Mouse (Mus musculus) thymus, adult 18-20 months (tissue): Measurements from ENCODE around the gene Lpin2.

Experiments
- DNase-seq, 2 experiments: peaks; one replicate each; pipeline ENCODE4 v3.0.0; 2022; ENCODE audit warnings: mixed read lengths in 2 of 2

Lpin2 gene

GRCm38 (mm10) chr17:71203998-71204808 lies 21.8 kb downstream of the Lpin2 start:
- no peak for DNase-seq

- no peak for DNase-seq
These were observed 22.4 kb downstream of the Lpin2 start for GRCm38 (mm10) chr17:71204809-71205091.

- no peak for DNase-seq
These were observed 24.0 kb downstream of the Lpin2 start for GRCm38 (mm10) chr17:71206136-71206893.

- no peak for DNase-seq
These were observed 24.9 kb downstream of the Lpin2 start for GRCm38 (mm10) chr17:71207268-71207667.

- no peak for DNase-seq
These were observed 26.0 kb downstream of the Lpin2 start for GRCm38 (mm10) chr17:71208376-71208775.

GRCm38 (mm10) chr17:71208921-71209320 lies 26.6 kb downstream of the Lpin2 start:
- DNase-seq, result no peak

GRCm38 (mm10) chr17:71209936-71210335 lies 27.6 kb downstream of the Lpin2 start:
- no peak for DNase-seq

GRCm38 (mm10) chr17:71211962-71212646 lies 29.7 kb downstream of the Lpin2 start:
- DNase-seq, result no peak

GRCm38 (mm10) chr17:71213666-71214065 lies 31.3 kb downstream of the Lpin2 start:
- no peak for DNase-seq

GRCm38 (mm10) chr17:71214514-71215240 lies 32.3 kb downstream of the Lpin2 start:
- DNase-seq, result no peak

GRCm38 (mm10) chr17:71215241-71215839 lies 33.0 kb downstream of the Lpin2 start:
- no peak for DNase-seq

- DNase-seq, result no peak
These were observed 33.9 kb downstream of the Lpin2 start for GRCm38 (mm10) chr17:71216263-71216662.

GRCm38 (mm10) chr17:71217111-71217685 lies 34.8 kb downstream of the Lpin2 start:
- DNase-seq, result no peak

- DNase-seq, result no peak
These were observed 39.0 kb downstream of the Lpin2 start for GRCm38 (mm10) chr17:71221383-71221782.

- DNase-seq, result no peak
These were observed 41.3 kb downstream of the Lpin2 start for GRCm38 (mm10) chr17:71223676-71224075.

- no peak for DNase-seq
These were observed 42.2 kb downstream of the Lpin2 start for GRCm38 (mm10) chr17:71224521-71224920.

- DNase-seq, result no peak
These were observed 42.7 kb downstream of the Lpin2 start for GRCm38 (mm10) chr17:71225091-71225490.

- DNase-seq, result no peak
These were observed 45.0 kb downstream of the Lpin2 start for GRCm38 (mm10) chr17:71227128-71227895.

- DNase-seq, result no peak
These were observed 46.3 kb downstream of the Lpin2 start for GRCm38 (mm10) chr17:71228651-71229050.

- no peak for DNase-seq
These were observed 47.8 kb downstream of the Lpin2 start for GRCm38 (mm10) chr17:71230108-71230709.

GRCm38 (mm10) chr17:71231998-71232397 lies 49.6 kb downstream of the Lpin2 start:
- DNase-seq, result no peak
